Mouse (Mus musculus) stomach, embryonic 16.5 days (tissue): Measurements from ENCODE around the gene Inpp5f. TPM values are rescaled to one million over a fixed set of nuclear protein-coding genes. Genes with fewer than 3 reads are reported as not detected.
"Not testable (repeated sequence)": the region's sequence is repeated elsewhere in the genome, so short reads cannot be mapped to it uniquely, and the experiment has no call there.

Experiments
- ATAC-seq: fragments of 200-750 bp; cut with Nextera tagmentation; 2 replicates; pipeline ENCODE4 v1.8.0; 2017; ENCODE audit warnings: moderate number of reproducible peaks, moderate TSS enrichment; ENCODE audit not compliant: insufficient read depth, low FRiP score
- H3K27ac ChIP-seq: fragments of 300-500 bp; sonication (generic); 2 replicates; pipeline ENCODE4 v1.5.1; 2014; ENCODE audit warnings: low read length
- H3K27me3 ChIP-seq: fragments of 300-500 bp; sonication (generic); 2 replicates; pipeline ENCODE4 v1.6.1; 2014; ENCODE audit warnings: low read length, control low read depth, mixed read lengths; ENCODE audit not compliant: control insufficient read depth, insufficient read depth
- H3K36me3 ChIP-seq: fragments of 300-500 bp; sonication (generic); 2 replicates; pipeline ENCODE4 v1.6.1; 2014; ENCODE audit warnings: low read length; ENCODE audit not compliant: control insufficient read depth, insufficient read depth
- H3K4me1 ChIP-seq: fragments of 300-500 bp; sonication (generic); 2 replicates; pipeline ENCODE4 v1.6.1; 2014; ENCODE audit warnings: low read length, control low read depth, mixed read lengths; ENCODE audit not compliant: control insufficient read depth, insufficient read depth
- H3K4me2 ChIP-seq: fragments of 300-500 bp; sonication (generic); 2 replicates; pipeline ENCODE4 v1.6.1; 2014; ENCODE audit warnings: low read depth, low read length, mixed read lengths
- H3K4me3 ChIP-seq: fragments of 300-500 bp; sonication (generic); replicated peaks from 2 replicates; pipeline ENCODE4 v1.5.1; 2014; ENCODE audit warnings: mild to moderate bottlenecking, low read length
- H3K9ac ChIP-seq: fragments of 300-500 bp; sonication (generic); 2 replicates; pipeline ENCODE4 v1.6.1; 2014; ENCODE audit warnings: low read length
- H3K9me3 ChIP-seq: fragments of 300-500 bp; sonication (generic); replicated peaks from 2 replicates; pipeline ENCODE4 v1.6.1; 2016; ENCODE audit warnings: low read length, control low read depth; ENCODE audit not compliant: control insufficient read depth
- WGBS: fragments of 180-500 bp; shearing (Covaris S2); extraction: QIAGEN DNeasy Blood & Tissue Kit; methylation state at CpG from one replicate; pipeline ENCODE4 v1.1.7; 2014; 5-methylcytosine and 5-hydroxymethylcytosine counted together
- polyA plus RNA-seq: library from polyadenylated mRNA; unstranded; fragments of >200 nt; fragmentation: Nextera tagmentation; extraction: Ambion mirVana; gene quantifications from 2 replicates; pipeline ENCODE4 v1.2.1, GENCODE M21; 2015

Inpp5f gene
- 18.5 and 20.2 TPM in 2 replicates for polyA plus RNA-seq

DNA sequence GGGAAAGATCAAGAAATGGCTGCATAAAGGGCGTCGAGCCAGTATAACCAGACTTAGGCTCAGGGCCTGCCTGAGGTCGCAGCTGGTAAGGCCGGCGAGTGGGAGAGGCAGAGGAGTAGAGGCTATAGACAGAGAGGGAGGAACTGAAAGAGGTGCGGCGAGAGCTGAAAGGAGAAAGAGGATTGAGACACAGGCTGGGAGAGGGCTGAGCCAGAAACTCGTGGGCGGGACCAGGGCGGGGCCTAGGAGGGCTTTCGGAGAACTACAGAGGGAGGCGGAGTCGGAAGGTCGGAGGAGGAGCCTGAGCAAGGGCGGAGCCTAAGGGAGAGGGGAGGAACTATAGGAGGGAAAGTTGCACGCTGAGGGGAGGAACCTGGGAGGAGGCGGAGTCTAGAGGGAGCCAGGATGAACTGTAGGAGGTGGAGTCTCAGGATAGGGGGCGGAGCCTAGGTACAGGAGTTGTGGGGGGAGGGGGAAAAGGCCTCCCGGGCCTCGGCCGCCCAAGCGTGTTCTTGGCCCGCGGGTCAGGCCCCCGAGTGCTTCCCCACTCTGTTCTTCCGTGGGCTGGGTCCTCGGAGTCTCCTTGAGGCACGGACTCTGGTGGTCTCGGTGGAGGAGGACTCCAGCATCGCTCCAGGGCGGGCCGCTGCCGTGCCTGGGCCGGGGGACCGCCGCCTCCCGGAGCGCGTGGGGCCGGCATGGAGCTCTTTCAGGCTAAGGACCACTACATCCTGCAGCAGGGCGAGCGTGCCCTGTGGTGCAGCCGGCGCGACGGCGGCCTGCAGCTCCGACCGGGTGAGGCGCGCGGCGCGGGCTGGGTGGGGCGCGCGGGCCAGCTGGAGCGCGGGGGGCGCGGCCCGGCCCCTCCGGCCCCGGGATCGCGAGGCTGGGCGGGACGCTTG is at the start of gene Inpp5f:
TSS of gene Inpp5f (plus strand) at position 432 of the 902 bp plus-strand sequence.
- WGBS, result 2% methylated on average over 63 of the region's 68 CpGs

GRCm38 (mm10) chr7:128563373-128563772 is 47.8 kb upstream of the Inpp5f start:
- no peak overlapping the region for H3K27ac ChIP-seq
- ATAC-seq, result no peak
- H3K9ac ChIP-seq, result no peak overlapping the region
- no peak overlapping the region for H3K4me3 ChIP-seq
- H3K4me1 ChIP-seq, result no peaks in the 10 kb centered on the region
- no peaks in the 10 kb centered on the region for H3K36me3 ChIP-seq
- H3K27me3 ChIP-seq, result no peaks in the 10 kb centered on the region
- WGBS, result 40% methylated on average over 4 of the region's 4 CpGs
- no peak overlapping the region for H3K4me2 ChIP-seq
- H3K9me3 ChIP-seq, result no peaks in the 10 kb centered on the region

More for the DNA sequence above, at the start of gene Inpp5f:
- H3K27me3 ChIP-seq, result no peaks in the 10 kb centered on the region
- H3K9me3 ChIP-seq, result no peaks in the 10 kb centered on the region
- H3K4me1 ChIP-seq, result peaks cover 14% of the 10 kb centered on the region
- peak within 1 kb of the TSS; percentile 93 for H3K27ac ChIP-seq
- no peaks in the 10 kb centered on the region for H3K36me3 ChIP-seq
- H3K4me3 ChIP-seq, result peak within 1 kb of the TSS; percentile 94
- peak within 1 kb of the TSS; percentile 79 for H3K4me2 ChIP-seq
- ATAC-seq, result peak; percentile 100
- peak within 1 kb of the TSS; percentile 88 for H3K9ac ChIP-seq

DNA sequence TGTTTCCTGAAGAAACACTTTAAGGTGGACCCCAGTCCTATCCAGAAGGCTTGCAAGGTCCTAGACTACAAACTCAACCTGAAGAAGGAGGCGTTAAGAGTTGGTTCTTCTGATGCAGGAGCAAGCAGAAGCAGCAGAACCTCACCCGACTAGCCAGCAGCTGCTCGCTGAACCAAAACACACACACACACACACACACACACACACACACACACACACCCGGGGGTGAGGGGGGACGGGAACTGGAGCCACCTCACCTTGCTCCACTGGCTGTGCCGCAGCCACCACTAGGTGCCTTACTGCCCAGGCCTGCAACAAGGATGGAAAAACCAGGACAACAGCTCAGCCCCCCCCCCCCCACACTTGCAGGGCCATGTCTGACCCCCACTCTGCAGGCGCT is 44.8 kb upstream of the Inpp5f start:
- Histone ChIP-seq H3K4me1 (no peaks in the 10 kb centered on the region), H3K36me3 (no peaks in the 10 kb centered on the region), H3K9ac (no peak overlapping the region), H3K4me2 (no peak overlapping the region), H3K9me3 (no peaks in the 10 kb centered on the region), H3K4me3 (no peak overlapping the region), H3K27ac (no peak overlapping the region), H3K27me3 (no peaks in the 10 kb centered on the region)
- ATAC-seq, result no peak
- 79% methylated on average over 7 of the region's 7 CpGs for WGBS

DNA sequence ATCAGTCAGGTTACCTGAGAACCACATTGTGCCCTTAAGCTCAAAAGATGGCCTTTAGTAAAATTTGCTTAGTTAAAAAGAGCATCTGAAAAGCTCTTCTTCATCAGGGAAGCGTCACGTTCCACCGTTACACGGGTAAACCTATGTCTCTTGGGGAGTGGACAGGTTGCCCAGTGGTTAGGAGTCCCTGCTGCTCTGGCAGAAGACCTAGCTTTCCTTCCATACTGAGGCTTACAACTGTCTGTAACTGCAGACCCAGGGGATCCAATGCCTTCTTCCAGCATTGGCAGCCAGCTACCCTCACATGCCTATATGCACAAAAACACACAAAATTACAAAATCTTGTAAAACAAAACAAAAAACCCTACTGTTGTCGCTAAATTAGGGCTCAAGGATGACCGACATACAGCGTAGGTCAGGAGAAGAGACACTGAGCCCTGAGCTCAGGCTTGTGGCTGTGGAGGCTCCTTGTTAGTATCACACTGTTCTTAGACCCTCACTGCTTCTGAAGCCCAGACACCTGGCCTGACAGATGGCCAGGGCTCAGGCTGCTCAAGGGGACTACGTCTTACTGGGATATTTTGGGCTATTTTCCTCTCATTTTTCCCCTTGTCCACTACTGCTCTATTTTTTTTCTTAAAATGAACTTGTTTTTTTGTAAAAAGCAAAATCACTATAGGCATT is 43.4 kb upstream of the Inpp5f start:
- H3K4me3 ChIP-seq, result no peak overlapping the region
- WGBS, result 80% methylated on average over 8 of the region's 8 CpGs
- H3K36me3 ChIP-seq, result no peaks in the 10 kb centered on the region
- no peaks in the 10 kb centered on the region for H3K4me1 ChIP-seq
- no peak overlapping the region for H3K9ac ChIP-seq
- H3K9me3 ChIP-seq, result no peaks in the 10 kb centered on the region
- no peak overlapping the region for H3K27ac ChIP-seq
- ATAC-seq, result no peak
- H3K27me3 ChIP-seq, result no peaks in the 10 kb centered on the region
- no peak overlapping the region for H3K4me2 ChIP-seq

- not testable (repeated sequence) for H3K4me1 ChIP-seq, H3K4me2 ChIP-seq, H3K27me3 ChIP-seq, H3K9me3 ChIP-seq, H3K27ac ChIP-seq, ATAC-seq, H3K4me3 ChIP-seq, H3K36me3 ChIP-seq, H3K9ac ChIP-seq
- WGBS, result 85% methylated on average over 2 of the region's 2 CpGs
These were observed 41.7 kb upstream of the Inpp5f start for GRCm38 (mm10) chr7:128569429-128569828.

DNA sequence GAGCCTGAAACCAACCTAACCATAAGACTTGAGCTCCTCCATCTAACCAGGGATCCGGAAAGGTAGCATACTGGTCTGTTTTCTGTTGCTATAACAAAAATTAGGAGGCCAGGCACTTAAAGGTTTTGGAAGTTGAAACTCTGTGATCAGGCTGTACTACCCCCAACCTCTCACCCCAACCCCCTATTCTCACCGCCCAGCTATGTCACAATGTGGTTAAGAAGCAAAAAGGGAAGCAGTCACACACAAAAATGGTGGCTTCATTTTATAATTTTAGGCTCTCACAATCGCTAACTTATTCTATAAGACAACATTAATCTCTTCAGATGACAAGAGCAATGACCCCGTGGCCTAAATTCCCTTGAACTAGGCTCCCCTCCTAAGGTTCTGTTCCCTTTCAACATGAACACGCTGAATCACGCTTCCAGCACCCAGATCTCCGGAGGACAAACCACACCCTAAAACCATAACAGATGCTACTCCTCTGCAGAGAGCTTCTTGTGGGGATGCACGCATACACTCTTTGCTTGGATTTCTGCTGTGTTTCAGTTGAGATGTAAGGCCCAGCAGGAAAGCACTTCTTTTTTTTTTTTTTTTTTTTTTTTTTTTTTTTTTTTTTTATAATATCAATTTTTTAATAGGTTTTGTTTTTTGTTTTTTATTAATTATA is 41.0 kb upstream of the Inpp5f start:
- H3K4me2 ChIP-seq, result no peak overlapping the region
- 77% methylated on average over 8 of the region's 8 CpGs for WGBS
- no peaks in the 10 kb centered on the region for H3K27me3 ChIP-seq
- H3K27ac ChIP-seq, result no peak overlapping the region
- H3K4me1 ChIP-seq, result no peaks in the 10 kb centered on the region
- no peak overlapping the region for H3K9ac ChIP-seq
- no peaks in the 10 kb centered on the region for H3K9me3 ChIP-seq
- no peak for ATAC-seq
- no peak overlapping the region for H3K4me3 ChIP-seq
- H3K36me3 ChIP-seq, result no peaks in the 10 kb centered on the region

GRCm38 (mm10) chr7:128570657-128571056 is 40.5 kb upstream of the Inpp5f start:
- not testable (repeated sequence) for H3K4me2 ChIP-seq, H3K4me3 ChIP-seq, H3K36me3 ChIP-seq, H3K9me3 ChIP-seq, H3K27me3 ChIP-seq, ATAC-seq, H3K9ac ChIP-seq, H3K4me1 ChIP-seq, H3K27ac ChIP-seq
- 89% methylated on average over 7 of the region's 7 CpGs for WGBS

DNA sequence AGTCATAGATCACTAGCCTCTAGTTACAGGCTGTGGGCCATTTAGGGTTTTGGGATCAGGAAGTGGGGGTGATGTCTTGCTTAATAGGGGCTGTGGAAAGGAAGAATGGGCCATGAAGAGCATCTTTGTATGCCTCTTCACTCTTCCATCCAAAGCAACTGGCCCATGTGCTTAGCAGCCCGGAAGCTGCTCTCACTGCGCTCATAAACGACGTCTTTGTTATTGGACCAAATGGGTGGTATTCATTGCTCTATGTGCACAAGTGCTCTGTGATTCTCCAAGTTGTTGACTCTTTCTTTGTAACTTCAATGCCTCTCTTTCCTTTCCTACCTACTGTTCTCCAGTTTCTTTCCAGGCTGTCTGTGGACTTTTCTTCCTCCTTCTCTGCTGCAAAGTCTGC is 39.1 kb upstream of the Inpp5f start:
- Histone ChIP-seq H3K4me1 (no peaks in the 10 kb centered on the region), H3K9ac (no peak overlapping the region), H3K27ac (no peak overlapping the region), H3K9me3 (no peaks in the 10 kb centered on the region), H3K4me3 (no peak overlapping the region), H3K4me2 (no peak overlapping the region), H3K27me3 (no peaks in the 10 kb centered on the region), H3K36me3 (no peaks in the 10 kb centered on the region)
- no peak for ATAC-seq
- whole genome bisulfite sequencing, result 68% methylated on average over 4 of the region's 4 CpGs

- Histone ChIP-seq H3K36me3 (no peaks in the 10 kb centered on the region), H3K9me3 (no peaks in the 10 kb centered on the region), H3K4me2 (no peak overlapping the region), H3K9ac (no peak overlapping the region), H3K4me3 (no peak overlapping the region), H3K4me1 (no peaks in the 10 kb centered on the region), H3K27ac (no peak overlapping the region), H3K27me3 (no peaks in the 10 kb centered on the region)
- WGBS, result 86% methylated on average over 5 of the region's 5 CpGs
- no peak for ATAC-seq
These were observed 35.9 kb upstream of the Inpp5f start for GRCm38 (mm10) chr7:128575211-128575610.
